27 mouse cellular contexts compared by ENCODE assay signal in the genomic region with DNA sequence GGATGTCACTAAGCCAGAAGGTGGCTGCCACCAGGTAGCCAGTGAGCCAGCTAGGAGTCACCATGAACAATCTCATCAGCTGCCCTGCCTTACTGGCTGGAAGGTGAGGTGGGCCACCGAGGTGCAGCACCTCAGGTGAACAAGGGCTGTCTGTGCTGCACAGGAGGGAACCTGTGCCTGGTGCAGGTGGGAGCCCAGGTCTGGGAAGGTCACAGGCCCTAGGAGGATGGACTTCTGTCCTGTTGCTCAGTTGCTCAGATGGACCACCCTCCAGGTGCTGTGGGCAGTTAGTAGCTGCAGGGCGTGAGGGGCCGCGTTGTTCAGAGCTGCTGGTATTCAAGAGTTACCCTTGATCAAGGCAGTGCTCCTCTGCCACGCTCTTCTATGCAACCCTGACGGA. TPM values are rescaled to one million over a fixed set of nuclear protein-coding genes. Genes with fewer than 3 reads are reported as not detected.
DNase-seq lines count a peak whose midpoint lies in the region; ATAC-seq and TF ChIP-seq lines count a peak whose summit lies in the region.
"Had no signal": no experiment of that assay in that cellular context is flagged by ENCODE, and none has a peak within 500 bp of the region (broad histone marks: within the 10 kb centered on the region; RNA-seq: fewer than 3 reads in every experiment).

No protein-coding gene starts in this region.

- 0 out of 2 replicates have a peak, but pooled peaks have one; percentile 9 for ATAC-seq in midbrain, embryonic 13.5 days
- no peak for ATAC-seq in midbrain, embryonic 15.5 days (replicated peaks)
- ATAC-seq: activated CD4-positive, CD25-positive, alpha-beta regulatory T cell, adult 4 months; forebrain, embryonic 15.5 days; Patski had no signal

- DNase-seq in heart, adult 11 months = peak; percentile 90
- DNase-seq in heart, postnatal 36 days = no peak
- DNase-seq in thymus, postnatal 4 days = no peak
- DNase-seq: adrenal gland, adult 8-10 months; adrenal gland, postnatal 14 days; adrenal gland, postnatal 36 days; cerebellum, adult 11 months; cerebellum, adult 8-10 months; cerebellum, adult 9-11 months; cerebellum, postnatal 36 days; embryo, embryonic 11 days; forebrain, postnatal 0 days had no signal

- no peaks in the 10 kb centered on the region for H3K4me1 ChIP-seq in midbrain, embryonic 13.5 days (replicated peaks)
- H3K4me1 ChIP-seq in midbrain, embryonic 15.5 days = no peaks in the 10 kb centered on the region
- no peaks in the 10 kb centered on the region; the same call in 1 of the 2 replicates for H3K4me1 ChIP-seq in bone marrow, adult 2 months (ENCODE audit: control insufficient read depth, insufficient read depth, low read length)
- H3K4me1 ChIP-seq: embryonic facial prominence, embryonic 13.5 days; embryonic facial prominence, embryonic 15.5 days; forebrain, embryonic 12.5 days; forebrain, embryonic 15.5 days had no signal

- WGBS in midbrain, embryonic 13.5 days = 82% methylated on average over 6 of the region's 6 CpGs
- 92% methylated on average over 6 of the region's 6 CpGs for WGBS in midbrain, embryonic 15.5 days
- 80% methylated on average over 6 of the region's 6 CpGs for WGBS in bone marrow, adult 2 months

- TF ChIP-seq CTCF in bone marrow, adult 2 months (IDR thresholded peaks at IDR 0.05; ENCODE audit: control insufficient read depth, insufficient read depth, low read length) = peak; percentile 19; the same call in 1 of the 2 replicates

- H3K4me3 ChIP-seq in midbrain, embryonic 13.5 days (replicated peaks) = no peak overlapping the region; the same call in 1 of the 2 replicates
- H3K4me3 ChIP-seq in midbrain, embryonic 15.5 days = no peak overlapping the region
- H3K4me3 ChIP-seq in bone marrow, adult 2 months (replicated peaks; ENCODE audit: control insufficient read depth, low read depth, low read length) = no peak overlapping the region
- H3K4me3 ChIP-seq: embryonic facial prominence, embryonic 13.5 days; embryonic facial prominence, embryonic 15.5 days; erythroblast, embryonic 14.5 days; forebrain, embryonic 12.5 days; forebrain, embryonic 15.5 days had no signal

- no peaks in the 10 kb centered on the region for H3K27me3 ChIP-seq in midbrain, embryonic 13.5 days
- H3K27me3 ChIP-seq in midbrain, embryonic 15.5 days (replicated peaks) = no peaks in the 10 kb centered on the region
- H3K27me3 ChIP-seq: embryonic facial prominence, embryonic 15.5 days; forebrain, embryonic 12.5 days; forebrain, embryonic 15.5 days; Patski had no signal

- peaks cover 92% of the 10 kb centered on the region for H3K36me3 ChIP-seq in midbrain, embryonic 13.5 days
- peaks cover 57% of the 10 kb centered on the region for H3K36me3 ChIP-seq in midbrain, embryonic 15.5 days (replicated peaks)
- H3K36me3 ChIP-seq: embryonic facial prominence, embryonic 15.5 days had no signal

- H3K9ac ChIP-seq in midbrain, embryonic 13.5 days (replicated peaks) = no peak overlapping the region
- no peak overlapping the region for H3K9ac ChIP-seq in midbrain, embryonic 15.5 days
- H3K9ac ChIP-seq: embryonic facial prominence, embryonic 13.5 days; embryonic facial prominence, embryonic 15.5 days; forebrain, embryonic 12.5 days; forebrain, embryonic 15.5 days; forebrain, postnatal 0 days had no signal

- TF ChIP-seq POLR2A in bone marrow, adult 2 months (IDR thresholded peaks at IDR 0.05; ENCODE audit: borderline replicate concordance, control insufficient read depth, low read depth, low read length) = 0 out of 2 replicates have a peak, but pooled peaks have one; percentile 13

- H3K27ac ChIP-seq in midbrain, embryonic 13.5 days = no peak overlapping the region
- no peak overlapping the region for H3K27ac ChIP-seq in midbrain, embryonic 15.5 days
- no peak overlapping the region for H3K27ac ChIP-seq in bone marrow, adult 2 months (ENCODE audit: control insufficient read depth, insufficient read depth, low read depth, low read length, poor library complexity)
- H3K27ac ChIP-seq: embryonic facial prominence, embryonic 13.5 days; embryonic facial prominence, embryonic 15.5 days; forebrain, embryonic 12.5 days; forebrain, embryonic 15.5 days had no signal

- intact Hi-C loops in heart, postnatal 36 days (cut with DNase I) = loop anchor here (1.0 kb wide), 1 partner anchor 19 kb away; no protein-coding TSS in a partner anchor

- H3K4me2 ChIP-seq in midbrain, embryonic 13.5 days (replicated peaks) = no peak overlapping the region
- H3K4me2 ChIP-seq in midbrain, embryonic 15.5 days = no peak overlapping the region
- H3K4me2 ChIP-seq: embryonic facial prominence, embryonic 13.5 days; embryonic facial prominence, embryonic 15.5 days; forebrain, embryonic 12.5 days; forebrain, embryonic 15.5 days had no signal

- peaks cover 8% of the 10 kb centered on the region; the same call in 1 of the 2 replicates for H3K9me3 ChIP-seq in midbrain, embryonic 13.5 days
- H3K9me3 ChIP-seq in midbrain, embryonic 15.5 days = no peaks in the 10 kb centered on the region
- H3K9me3 ChIP-seq: embryonic facial prominence, embryonic 13.5 days; embryonic facial prominence, embryonic 15.5 days had no signal

RNA-seq across cellular contexts. Expression of gene Atcay, which starts 13.8 kb away (rescaled TPM):
- total RNA-seq in heart, postnatal 36 days (2021) = under 1 TPM in 1 of 2 experiments, not detected in 1; 0.11 TPM
- polyA plus RNA-seq in midbrain, embryonic 13.5 days (2015; fragmentation: Nextera tagmentation; extraction: Ambion mirVana) = 66.0 and 77.3 TPM in 2 replicates
- 95.3 and 96.7 TPM in 2 replicates for polyA plus RNA-seq in midbrain, embryonic 15.5 days (2015; fragmentation: Nextera tagmentation; extraction: Ambion mirVana)
- not detected in 2 replicates for polyA plus RNA-seq in bone marrow, adult 2 months (2011; ENCODE audit: insufficient read depth, insufficient read length, low replicate concordance, missing spikeins)
- total RNA-seq: common myeloid progenitor, adult 5-6 weeks had no signal
- polyA plus RNA-seq: erythroblast, embryonic 14.5 days had no signal

RNA-seq across cellular contexts. Expression of gene Nmrk2, which starts 15.0 kb away (rescaled TPM):
- total RNA-seq in heart, postnatal 36 days (2021) = 1 to 10 TPM; 7.8 to 7.9 TPM
- polyA plus RNA-seq in midbrain, embryonic 13.5 days (2015; fragmentation: Nextera tagmentation; extraction: Ambion mirVana) = 0.16 TPM in 1 of 2 replicates, not detected in the other
- polyA plus RNA-seq in midbrain, embryonic 15.5 days (2015; fragmentation: Nextera tagmentation; extraction: Ambion mirVana) = 0.14 TPM in 1 of 2 replicates, not detected in the other
- not detected in 2 replicates for polyA plus RNA-seq in bone marrow, adult 2 months (2011; ENCODE audit: insufficient read depth, insufficient read length, low replicate concordance, missing spikeins)
- total RNA-seq: adrenal gland, adult 18-20 months; adrenal gland, adult 8-10 months; adrenal gland, postnatal 14 days; adrenal gland, postnatal 36 days; common myeloid progenitor, adult 5-6 weeks; ES-E14; forebrain, postnatal 0 days had no signal
- polyA plus RNA-seq: embryonic facial prominence, embryonic 11.5 days; embryonic facial prominence, embryonic 13.5 days; erythroblast, embryonic 14.5 days; forebrain, embryonic 12.5 days; forebrain, postnatal 0 days had no signal

RNA-seq across cellular contexts. Expression of gene Zfr2, which starts 16.1 kb away (rescaled TPM):
- 1 to 10 TPM; 2.5 to 3.6 TPM for total RNA-seq in heart, postnatal 36 days (2021)
- polyA plus RNA-seq in midbrain, embryonic 13.5 days (2015; fragmentation: Nextera tagmentation; extraction: Ambion mirVana) = 16.5 and 19.7 TPM in 2 replicates
- polyA plus RNA-seq in midbrain, embryonic 15.5 days (2015; fragmentation: Nextera tagmentation; extraction: Ambion mirVana) = 35.4 and 37.2 TPM in 2 replicates
- 0.32 and 2.5 TPM in 2 replicates for polyA plus RNA-seq in bone marrow, adult 2 months (2011; ENCODE audit: insufficient read depth, insufficient read length, low replicate concordance, missing spikeins)
- total RNA-seq: common myeloid progenitor, adult 5-6 weeks had no signal
- polyA plus RNA-seq: erythroblast, embryonic 14.5 days had no signal

RNA-seq across cellular contexts. Expression of gene 4930442H23Rik, which starts 33.2 kb away (rescaled TPM):
- not detected for total RNA-seq in heart, postnatal 36 days (2021)
- polyA plus RNA-seq in midbrain, embryonic 13.5 days (2015; fragmentation: Nextera tagmentation; extraction: Ambion mirVana) = 0.12 and 0.15 TPM in 2 replicates
- polyA plus RNA-seq in midbrain, embryonic 15.5 days (2015; fragmentation: Nextera tagmentation; extraction: Ambion mirVana) = not detected in 2 replicates
- polyA plus RNA-seq in bone marrow, adult 2 months (2011; ENCODE audit: insufficient read depth, insufficient read length, low replicate concordance, missing spikeins) = not detected in 2 replicates
- total RNA-seq: adrenal gland, adult 18-20 months; adrenal gland, adult 8-10 months; adrenal gland, postnatal 14 days; adrenal gland, postnatal 36 days; common myeloid progenitor, adult 5-6 weeks; forebrain, postnatal 0 days had no signal
- polyA plus RNA-seq: activated CD4-positive, CD25-positive, alpha-beta regulatory T cell, adult 4 months; brain, embryonic 14.5 days; embryonic facial prominence, embryonic 11.5 days; embryonic facial prominence, embryonic 13.5 days; erythroblast, embryonic 14.5 days; forebrain, embryonic 12.5 days had no signal

RNA-seq across cellular contexts. Expression of gene Dapk3, which starts 34.0 kb away (rescaled TPM):
- total RNA-seq in heart, postnatal 36 days (2021) = 10 to 100 TPM; 31.0 to 31.3 TPM
- polyA plus RNA-seq in midbrain, embryonic 13.5 days (2015; fragmentation: Nextera tagmentation; extraction: Ambion mirVana) = 48.4 and 67.3 TPM in 2 replicates
- polyA plus RNA-seq in midbrain, embryonic 15.5 days (2015; fragmentation: Nextera tagmentation; extraction: Ambion mirVana) = 66.3 and 67.3 TPM in 2 replicates
- polyA plus RNA-seq in bone marrow, adult 2 months (2011; ENCODE audit: insufficient read depth, insufficient read length, low replicate concordance, missing spikeins) = 7.2 and 23.2 TPM in 2 replicates

Comparison
In these comparisons a context has a peak if more than half of its experiments do, and no peak if none do; other contexts are left out.
1. RNA of gene Atcay, which starts 13.8 kb away (polyA plus RNA-seq): 95.3 to 96.7 TPM in midbrain, embryonic 15.5 days and 66.0 to 77.3 TPM in midbrain, embryonic 13.5 days; not detected in bone marrow, adult 2 months; every median in the first group is over 10 times any median in the second.